Mouse (Mus musculus) adrenal gland, adult 8-10 months (tissue): ENCODE data around the gene Selenoh. TPM values are rescaled to one million over a fixed set of nuclear protein-coding genes. Genes with fewer than 3 reads are reported as not detected.
"Not testable (repeated sequence)": the region's sequence is repeated elsewhere in the genome, so short reads cannot be mapped to it uniquely, and the experiment has no call there.

Experiments
- DNase-seq: peaks from one replicate; pipeline ENCODE4 v3.0.0; 2022
- total RNA-seq, 4 experiments: library from RNA; stranded (reverse); gene quantifications; 2 replicates each; pipeline ENCODE4 v1.2.4; 2022

The Selenoh gene
- total RNA-seq: 10 to 100 TPM; 31.8 to 49.5 (median 35.8) TPM

DNA sequence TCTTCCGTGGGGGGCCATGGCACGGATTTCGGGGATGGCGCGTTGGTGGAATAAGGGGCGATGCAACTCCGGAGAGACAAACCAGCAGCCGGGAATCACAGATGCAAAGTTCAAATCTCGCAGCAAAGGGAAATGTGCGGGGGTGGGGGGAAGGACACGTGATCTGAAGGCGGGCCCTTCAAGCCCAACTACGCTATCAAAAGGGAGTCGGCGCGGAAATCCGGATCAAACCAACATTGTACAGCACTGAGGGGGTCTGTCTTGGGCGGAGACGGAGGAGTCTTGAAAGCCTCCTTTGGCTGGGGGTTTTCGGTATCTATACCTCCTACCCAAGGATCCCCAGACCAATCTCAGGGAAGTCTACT, at the start of gene Selenoh:
TSS of gene Selenoh (minus strand) at position 202 of the 365 bp plus-strand sequence.
- peak; percentile 70 for DNase-seq

GRCm38 (mm10) chr2:84717357-84717756, 46.8 kb upstream of the Selenoh start:
- no peak for DNase-seq

- no peak for DNase-seq
Measured at GRCm38 (mm10) chr2:84716423-84717355, 46.1 kb upstream of the Selenoh start.

DNA sequence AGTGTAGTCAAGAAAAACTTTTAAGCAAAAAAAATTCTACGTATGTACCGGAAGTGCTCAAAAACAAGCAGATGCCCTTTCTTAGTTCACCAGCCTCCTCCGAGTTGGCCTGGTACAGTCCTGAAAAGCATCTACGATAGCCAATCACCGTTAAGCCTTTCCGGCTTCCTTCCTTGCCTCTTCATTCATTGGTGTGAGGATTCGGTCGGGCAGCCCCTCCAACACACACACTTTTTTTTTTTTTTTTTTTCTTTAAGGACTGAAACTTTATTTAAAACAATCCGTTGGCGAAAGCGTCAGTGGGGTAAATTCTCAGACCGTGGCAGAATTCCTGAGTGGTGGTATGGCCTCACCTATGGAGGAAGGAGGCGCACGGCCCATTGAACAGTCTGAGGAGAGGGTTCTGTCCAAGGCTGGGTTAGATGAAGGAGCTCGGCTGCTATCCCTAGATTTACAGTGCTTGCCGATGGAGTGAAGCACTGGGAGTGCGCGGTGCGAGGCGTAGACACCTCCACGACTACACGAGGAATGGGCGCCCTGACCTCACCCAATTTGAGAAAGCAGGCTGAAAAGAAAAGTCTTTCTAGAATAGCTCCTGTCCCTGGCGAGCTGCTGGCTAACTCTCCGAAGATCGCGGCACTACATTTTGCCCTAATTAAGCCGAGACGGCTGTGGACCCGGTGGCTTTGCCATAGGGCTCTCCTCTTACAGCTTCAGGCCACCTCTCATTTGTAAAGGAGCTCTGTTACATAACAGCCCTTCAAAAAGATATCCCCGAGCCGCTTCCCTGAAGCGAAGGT, 45.2 kb upstream of the Selenoh start:
- DNase-seq: peak; percentile 89

DNA sequence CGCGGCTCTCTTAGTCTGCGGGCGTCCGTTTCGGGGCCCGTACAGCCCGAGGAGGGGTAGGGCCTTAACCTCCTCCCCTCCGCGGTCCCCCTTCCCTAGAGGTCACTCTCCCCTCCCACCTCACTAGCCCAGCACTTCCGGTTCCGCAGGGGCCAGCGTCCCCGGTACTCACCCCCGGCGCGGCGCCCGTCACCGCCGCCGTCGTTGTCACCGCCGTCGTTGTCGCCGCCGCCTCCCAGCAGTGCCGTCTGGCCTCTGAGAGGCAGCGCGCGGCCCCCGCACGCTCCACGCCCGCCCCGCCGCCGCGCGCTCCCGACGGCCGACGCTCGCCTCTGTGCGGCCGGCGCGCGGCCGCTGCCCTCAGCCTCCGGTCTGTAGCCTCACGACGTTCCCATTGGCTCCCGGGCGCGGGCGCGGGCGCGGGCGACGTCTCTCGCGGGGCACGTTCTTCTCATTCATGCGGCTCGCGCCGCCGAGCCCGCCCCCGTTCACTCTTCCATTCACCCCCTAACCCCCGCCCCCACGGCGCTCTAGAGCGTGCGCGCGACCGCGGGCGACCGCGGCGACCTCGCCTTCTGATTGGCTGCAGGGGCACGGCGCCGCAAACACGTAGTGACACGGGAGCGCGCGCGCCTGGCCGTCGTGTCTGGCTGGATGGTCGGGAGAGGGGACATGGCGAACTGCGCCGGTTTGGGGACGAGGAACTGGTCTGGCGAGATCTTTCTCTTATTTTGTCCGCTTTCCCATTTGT, 44.4 kb upstream of the Selenoh start, which contains the start of gene Zdhhc5:
TSS of gene Zdhhc5 (minus strand) at position 370 of the 751 bp plus-strand sequence.
- DNase-seq: peak; percentile 98

- no peak for DNase-seq
Measured at GRCm38 (mm10) chr2:84714422-84714810, 43.8 kb upstream of the Selenoh start.

DNA sequence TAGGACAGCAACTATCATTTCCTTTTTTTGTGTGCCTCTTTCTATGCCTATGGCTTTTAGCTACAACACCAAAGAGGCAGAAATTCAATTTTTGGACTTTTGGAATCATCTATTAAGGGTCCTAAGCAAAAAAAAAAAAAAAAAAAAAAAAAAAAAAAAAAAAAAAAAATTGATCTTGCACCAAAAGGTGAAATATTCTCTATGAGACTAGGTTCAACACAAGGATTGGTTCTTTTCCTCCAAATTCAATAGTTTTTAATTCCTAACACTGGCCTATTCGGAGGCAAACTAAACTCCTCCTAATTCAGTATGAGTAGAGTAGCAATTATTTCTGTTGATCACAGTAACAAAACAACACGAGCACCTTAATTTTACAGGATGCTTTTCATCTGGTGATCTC, 41.3 kb upstream of the Selenoh start:
- DNase-seq: no peak

DNA sequence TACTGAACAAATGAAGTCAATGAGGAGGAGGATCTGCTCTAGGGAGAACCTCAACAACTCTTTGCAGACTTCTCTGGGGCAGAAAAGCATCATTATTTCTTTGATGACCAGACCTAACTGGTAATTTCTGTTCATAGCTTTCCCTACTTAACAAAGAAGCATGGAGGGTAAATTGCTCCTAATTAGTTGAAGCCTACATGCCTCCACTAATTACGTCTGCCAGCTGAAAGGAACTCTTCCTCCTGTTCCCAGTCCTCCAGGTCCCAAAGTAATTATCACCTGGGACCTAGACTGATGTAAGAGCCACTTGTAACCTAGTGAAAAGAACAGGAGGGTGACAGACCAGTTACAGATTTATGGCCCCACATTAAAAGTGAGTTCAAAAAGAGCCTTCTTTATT, 37.0 kb upstream of the Selenoh start:
- DNase-seq: no peak

DNA sequence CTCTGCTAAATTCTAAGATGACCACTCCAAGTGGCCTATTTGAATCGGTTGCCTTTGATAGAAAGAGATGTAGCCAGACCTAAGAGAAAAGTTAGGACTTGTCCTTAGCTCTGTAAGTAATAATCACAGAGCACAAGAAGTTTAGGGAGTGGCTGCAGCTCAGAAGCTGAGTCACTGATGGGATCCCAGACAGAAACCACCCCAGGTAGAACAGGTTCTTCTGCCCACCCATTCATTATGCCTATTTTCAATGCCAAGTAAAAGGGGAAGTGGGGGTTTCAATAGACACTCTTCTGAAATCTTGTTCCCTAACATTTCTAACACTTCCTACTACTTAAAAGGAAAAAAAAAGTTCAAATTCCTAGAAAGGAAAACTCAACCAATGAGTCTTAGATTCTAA, 34.7 kb upstream of the Selenoh start:
- DNase-seq: no peak

GRCm38 (mm10) chr2:84704329-84704728, 33.8 kb upstream of the Selenoh start:
- no peak for DNase-seq

DNA sequence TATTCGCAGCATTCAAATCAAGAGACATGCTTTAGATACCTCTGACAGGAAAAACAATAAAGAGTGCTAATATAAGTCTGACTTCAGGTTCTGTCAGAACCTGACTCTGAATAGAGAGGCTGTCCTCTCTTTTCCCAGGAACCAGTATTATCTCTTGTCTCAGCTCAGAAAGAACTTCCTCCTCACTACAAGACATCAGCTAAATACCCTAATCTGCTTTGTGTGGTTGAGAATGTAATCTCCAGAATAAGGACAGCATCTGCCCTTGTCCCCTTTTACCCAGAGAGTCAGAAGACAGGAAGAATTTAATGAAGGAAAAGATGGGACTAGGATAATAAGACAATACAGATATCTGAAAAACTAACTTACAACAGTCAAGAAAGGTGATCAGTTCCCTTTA, 32.9 kb upstream of the Selenoh start:
- DNase-seq: no peak

DNA sequence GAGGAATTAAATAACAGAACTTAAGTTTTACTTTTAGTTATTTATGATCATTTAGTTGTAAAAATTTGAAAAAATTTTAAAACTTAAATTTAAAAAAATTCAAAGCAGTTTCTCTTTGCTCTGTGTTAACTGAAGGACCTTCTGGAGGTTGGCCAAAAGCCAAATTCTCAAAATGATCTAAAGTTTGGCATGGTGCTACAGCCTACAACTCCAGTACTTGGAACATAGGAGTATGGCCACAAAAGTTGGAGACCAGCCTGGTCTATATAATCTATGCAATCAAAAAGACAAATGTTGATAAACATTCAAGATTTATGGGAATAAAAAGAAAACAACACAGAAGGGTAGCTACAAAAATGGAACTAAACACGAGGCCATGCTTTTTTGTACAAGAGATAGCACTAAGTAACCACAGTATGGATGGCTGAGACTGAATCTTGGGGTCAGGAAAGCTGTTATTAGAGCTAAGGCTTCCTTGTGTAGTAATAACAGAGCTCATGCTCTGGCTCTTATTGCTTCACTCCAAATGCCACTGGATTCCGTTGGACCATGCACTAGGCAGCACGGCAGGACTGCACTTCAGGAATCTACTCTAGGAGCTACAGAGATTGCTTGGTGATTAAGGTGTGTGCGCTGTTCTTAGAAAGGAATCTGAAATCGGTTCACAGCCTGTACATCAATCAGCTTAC, 24.6 kb upstream of the Selenoh start:
- DNase-seq: no peak

- DNase-seq: no peak
Measured at GRCm38 (mm10) chr2:84690050-84690449, 19.5 kb upstream of the Selenoh start.

DNA sequence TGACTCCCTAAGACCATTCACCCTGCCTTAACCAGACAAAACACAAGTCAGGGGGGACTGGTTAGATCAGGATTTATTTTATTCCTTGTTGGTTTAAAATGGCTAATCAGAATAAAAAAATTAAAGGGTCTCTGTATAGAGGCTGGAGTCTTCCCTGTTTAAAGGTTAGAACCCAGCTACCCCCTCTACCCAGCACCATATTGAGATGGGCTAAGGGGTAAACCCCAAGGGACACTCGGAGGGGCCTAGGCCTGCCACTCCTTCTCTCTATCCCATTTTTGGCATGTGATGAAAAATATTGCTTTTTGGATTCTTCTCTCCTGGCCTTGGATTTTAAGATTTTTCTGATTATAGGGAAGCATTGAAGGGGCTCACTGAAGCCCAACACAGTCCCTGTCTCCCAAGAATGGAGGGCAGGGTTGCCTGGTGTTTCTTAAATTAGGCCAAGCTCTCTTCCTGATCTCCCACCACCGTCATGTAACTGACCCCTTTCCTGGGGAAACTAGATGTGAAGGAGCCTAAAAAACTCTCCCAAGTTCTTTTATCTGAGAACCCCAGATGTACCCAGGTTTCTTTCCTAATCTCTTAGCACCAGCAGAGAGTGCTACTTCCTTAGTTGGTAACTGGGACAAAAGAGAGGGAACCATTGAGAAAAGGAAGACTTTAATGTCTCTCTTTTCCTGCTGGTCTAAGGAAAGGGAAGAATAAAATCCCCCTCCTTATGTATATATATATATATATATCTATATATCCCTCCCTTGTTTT, 17.7 kb upstream of the Selenoh start:
- no peak for DNase-seq

DNA sequence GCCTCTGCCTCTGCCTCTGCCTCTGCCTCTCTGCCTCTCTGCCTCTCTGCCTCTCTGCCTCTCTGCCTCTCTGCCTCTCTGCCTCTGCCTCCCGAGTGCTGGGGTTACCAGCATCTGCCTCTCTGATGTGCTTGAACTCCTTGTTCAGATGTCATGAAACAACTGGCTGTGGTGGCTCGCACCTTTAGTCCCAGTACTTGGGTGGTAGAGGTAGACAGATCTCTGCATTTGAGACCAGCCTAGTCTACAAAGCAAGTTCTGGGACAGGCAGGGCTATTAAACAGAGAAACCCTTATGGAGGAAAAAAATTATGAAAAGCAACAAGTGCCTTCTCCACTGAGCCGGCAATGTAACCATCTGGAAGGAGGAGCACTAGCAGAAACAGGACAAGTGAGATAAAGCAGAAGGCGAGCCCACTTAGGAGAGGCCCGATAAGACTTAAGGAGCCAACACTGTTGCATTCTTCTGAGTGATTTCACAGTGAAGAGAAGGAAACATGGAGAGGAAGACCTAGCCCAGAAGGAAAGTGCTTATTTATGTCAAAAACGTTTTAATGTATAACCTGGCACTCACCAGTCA, 12.1 kb upstream of the Selenoh start:
- no peak for DNase-seq

GRCm38 (mm10) chr2:84679016-84679415, 8.4 kb upstream of the Selenoh start, which contains the start of gene Tmx2:
Tmx2 (minus strand) TSS chr2:84679140.
- no peak for DNase-seq

- peak; percentile 95 for DNase-seq
Measured at GRCm38 (mm10) chr2:84677968-84678880, 7.7 kb upstream of the Selenoh start, which contains the start of the genes Gm28635 and Med19. Gm28635 (minus strand) TSS chr2:84678041. Med19 (plus strand) TSS chr2:84678402.

- DNase-seq: no peak
Measured at GRCm38 (mm10) chr2:84677270-84677967, 6.8 kb upstream of the Selenoh start.

DNA sequence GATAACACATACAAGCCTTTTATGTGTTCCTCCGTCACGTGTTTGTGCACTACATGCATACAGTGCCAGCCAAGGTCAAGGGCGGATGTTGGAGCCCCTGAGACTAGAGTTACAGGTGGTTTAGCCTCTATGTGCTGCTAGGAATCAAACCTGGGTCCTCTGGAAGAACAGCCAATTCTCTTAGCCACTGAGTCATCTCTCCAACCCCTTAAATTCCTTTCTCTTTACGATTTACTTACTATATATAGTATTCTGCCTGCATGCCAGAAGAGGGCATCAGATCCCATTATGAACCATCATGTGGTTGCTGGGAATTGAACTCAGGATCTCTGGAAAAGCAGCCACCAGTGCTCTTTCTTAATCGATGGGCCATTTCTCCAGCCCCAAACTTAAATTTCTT, 965 bp upstream of the Selenoh start:
- DNase-seq: not testable (repeated sequence)
